Mouse (Mus musculus) embryo, embryonic 11 days (tissue): ENCODE results near the gene Etfbkmt.
"Not testable (repeated sequence)": the region's sequence is repeated elsewhere in the genome, so short reads cannot be mapped to it uniquely, and the experiment has no call there.

Experiments used
- DNase-seq: peaks from one replicate; pipeline ENCODE4 v3.0.0-alpha.2; 2015

Gene Etfbkmt

DNA sequence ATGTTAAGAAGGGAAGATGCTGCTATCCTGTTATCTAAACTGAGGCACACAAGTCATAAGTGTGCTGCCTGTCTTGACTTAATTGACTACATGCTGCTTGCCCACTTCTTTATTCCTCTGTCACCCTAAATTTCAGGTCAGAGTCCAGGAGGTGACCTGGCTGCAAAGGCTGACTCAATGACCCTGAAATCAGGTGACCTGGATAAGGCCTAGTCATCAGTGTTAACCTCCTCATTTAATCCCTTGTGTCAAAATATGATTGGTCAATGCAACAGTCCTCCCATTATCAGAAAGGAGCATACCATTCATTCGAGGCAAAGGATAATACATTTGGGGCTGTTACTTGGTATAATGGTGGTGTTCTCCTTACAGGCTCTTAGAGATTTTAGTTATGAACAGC is at the start of gene Etfbkmt:
TSS of gene Etfbkmt (plus strand) at position 379 of the 400 bp plus-strand sequence.
- no peak for DNase-seq

DNA sequence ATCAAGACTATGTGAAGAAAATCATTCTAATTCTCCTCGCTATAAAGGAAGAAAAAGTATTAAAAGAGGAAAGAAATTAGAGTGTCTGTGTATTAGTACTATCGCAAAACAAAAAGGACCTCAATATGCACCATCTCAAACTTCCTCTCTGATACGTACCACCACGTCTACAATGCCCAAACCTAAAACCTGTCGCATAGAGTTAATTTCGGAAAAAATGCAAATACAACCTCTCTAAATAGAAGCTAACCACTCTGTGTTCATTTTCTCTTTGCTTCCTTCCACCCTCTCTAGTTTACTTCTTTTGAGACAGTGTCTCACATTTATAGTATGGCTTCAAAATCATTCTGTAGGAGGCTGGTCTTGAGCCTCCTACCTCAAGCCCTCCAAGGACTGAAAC is 47.2 kb upstream of the Etfbkmt start:
- DNase-seq = no peak

DNA sequence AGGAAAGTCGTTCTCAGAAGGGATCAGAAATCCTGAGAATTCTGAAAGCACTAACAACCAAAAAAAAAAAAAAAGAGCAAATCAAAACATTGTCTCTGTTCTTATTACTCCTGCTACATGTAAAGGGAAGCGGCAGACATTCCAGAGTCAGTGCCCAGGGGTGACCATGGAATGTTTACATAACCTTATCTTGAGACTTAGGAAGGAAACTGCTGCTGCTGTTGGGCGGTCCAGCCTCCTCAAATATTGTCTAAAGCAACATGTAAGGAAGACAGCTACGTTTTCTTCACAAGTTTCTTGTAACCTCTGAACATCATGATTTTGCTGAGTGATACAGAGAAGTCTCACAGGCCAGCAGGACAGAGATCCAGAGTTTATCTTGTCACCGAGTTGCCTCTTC is 46.2 kb upstream of the Etfbkmt start:
- peak; percentile 61 for DNase-seq

DNA sequence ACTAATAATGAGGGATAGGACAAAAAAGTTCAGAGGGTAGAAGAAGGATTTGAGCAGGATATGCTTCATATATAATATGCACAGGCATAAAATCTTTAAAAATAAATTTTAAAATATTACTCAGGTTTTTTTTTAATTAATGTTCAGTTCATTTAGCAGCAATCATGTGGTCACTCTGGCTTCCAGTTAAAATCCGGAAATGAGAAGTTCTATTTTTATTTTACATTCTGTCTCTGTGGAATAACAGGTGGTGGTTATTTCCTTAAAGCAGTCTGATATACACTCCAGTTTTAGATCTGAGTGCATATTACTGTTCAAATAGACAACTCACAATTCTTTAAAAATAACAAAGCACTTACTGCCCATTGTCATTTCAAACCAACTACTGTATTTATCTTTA is 45.1 kb upstream of the Etfbkmt start:
- DNase-seq = no peak

DNA sequence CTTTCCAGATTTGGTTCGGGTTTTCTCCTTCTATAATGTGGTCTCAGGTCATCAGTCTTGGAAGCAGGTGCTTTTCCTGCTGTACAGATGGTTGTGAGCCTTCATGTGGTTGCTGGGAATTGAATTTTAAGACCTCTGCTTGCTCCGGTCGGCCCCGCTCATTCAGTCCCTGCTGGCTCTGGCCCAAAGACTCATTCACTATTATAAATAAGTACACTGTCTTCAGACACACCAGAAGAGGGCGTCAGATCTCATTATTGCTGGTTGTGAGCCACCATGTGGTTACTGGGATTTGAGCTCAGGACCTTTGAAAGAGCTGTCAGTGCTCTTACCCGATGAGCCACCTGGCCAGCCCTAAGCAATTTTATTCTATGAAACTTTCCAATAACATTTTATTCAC is 44.3 kb upstream of the Etfbkmt start:
- DNase-seq = no peak

DNA sequence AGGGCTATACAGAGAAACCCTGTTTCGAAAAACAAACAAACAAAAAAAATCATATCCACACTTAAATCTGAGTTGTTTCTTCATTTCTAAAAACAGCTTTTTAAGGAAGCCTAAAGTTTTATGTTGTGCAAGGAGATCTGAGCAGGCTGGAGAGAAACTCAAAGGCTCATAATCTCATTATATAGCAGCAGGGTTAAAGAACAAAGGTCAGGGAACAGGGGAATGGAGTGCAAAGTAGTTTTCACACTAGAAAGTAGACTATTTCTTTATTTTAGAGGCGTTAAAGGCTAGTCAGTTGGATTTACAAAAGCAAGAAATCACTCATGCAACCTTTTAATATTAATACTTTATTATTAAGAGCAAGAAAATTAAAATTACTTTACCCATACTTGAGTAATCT is 43.4 kb upstream of the Etfbkmt start:
- no peak for DNase-seq

DNA sequence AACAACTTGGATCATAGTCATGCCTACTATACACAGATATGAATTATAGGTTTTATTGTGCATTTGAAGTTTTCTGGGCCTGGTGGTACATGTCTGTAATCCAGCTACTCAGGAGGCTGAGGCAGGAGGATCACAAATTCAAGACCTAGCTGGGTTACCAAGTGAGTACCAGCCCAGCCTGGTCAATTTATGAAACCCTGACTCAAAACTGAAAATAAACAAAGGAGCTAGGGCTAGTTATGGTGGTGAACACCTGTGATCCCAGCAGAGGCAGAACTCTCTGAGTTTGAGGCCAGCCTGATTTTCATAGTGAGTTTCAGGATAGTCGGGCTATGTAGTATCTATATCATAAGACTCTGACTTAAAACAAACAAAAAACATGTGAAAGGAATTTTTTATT is 42.4 kb upstream of the Etfbkmt start:
- DNase-seq = no peak

DNA sequence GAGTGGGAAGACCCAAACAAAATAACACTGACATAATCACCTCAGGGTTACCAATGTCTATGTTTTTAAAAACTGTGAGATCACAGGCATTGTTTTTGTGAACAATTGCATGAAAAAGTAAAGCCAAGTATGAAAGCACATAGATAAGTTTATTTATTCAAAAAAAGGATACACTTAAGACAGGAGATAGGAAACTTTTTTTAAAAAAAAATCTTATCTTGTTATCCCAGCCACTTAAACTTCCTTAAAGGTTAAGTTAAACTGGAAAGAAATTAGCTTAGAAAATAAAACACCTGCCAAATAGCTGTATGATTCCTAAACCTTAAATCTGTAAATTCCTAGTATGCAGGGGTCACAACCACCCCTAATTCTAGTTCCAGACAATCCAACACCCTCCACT is 40.7 kb upstream of the Etfbkmt start:
- no peak for DNase-seq

DNA sequence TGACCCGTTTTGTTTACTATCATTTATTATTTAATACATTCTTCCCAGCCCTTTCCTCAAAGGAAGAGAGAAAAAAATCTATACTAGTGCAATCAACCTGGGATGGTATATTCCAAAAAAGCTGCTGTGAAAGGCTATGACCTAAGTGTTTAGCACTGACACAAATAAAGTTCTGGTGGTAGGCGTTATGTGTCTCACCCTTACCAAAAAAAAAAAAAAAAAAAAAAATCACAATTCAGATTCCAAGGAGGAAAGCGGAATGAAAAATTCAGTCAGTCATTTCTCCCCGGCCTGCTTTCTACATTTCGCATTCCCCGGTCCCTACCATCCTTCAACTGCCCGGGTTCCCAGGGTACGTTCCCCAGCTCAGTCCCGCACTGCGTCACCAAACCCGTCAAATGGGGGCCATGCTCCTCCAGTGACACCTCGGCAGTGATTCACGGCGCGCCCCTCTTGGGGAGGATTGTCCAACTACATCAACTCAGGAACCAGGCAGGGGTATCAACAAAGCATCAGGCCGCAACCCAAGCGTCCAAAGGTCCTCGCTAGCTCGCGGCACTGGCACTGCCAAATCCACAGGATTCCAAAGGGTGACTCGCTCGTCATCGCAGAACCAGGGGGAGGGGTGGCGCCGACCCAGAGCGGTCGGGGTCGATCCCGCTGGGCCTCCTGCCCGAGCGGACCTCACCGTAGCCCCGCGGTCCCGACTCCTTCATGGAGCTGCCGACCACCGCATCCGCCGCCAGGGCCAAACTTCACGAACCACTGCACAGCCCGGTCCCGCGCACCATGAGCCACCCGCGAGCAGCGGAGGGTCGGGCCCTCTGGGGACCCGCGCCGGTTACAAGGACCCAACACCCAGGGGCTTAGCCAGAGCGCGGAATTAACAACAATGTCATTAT is 39.2 kb upstream of the Etfbkmt start:
- peak; percentile 80 for DNase-seq

DNA sequence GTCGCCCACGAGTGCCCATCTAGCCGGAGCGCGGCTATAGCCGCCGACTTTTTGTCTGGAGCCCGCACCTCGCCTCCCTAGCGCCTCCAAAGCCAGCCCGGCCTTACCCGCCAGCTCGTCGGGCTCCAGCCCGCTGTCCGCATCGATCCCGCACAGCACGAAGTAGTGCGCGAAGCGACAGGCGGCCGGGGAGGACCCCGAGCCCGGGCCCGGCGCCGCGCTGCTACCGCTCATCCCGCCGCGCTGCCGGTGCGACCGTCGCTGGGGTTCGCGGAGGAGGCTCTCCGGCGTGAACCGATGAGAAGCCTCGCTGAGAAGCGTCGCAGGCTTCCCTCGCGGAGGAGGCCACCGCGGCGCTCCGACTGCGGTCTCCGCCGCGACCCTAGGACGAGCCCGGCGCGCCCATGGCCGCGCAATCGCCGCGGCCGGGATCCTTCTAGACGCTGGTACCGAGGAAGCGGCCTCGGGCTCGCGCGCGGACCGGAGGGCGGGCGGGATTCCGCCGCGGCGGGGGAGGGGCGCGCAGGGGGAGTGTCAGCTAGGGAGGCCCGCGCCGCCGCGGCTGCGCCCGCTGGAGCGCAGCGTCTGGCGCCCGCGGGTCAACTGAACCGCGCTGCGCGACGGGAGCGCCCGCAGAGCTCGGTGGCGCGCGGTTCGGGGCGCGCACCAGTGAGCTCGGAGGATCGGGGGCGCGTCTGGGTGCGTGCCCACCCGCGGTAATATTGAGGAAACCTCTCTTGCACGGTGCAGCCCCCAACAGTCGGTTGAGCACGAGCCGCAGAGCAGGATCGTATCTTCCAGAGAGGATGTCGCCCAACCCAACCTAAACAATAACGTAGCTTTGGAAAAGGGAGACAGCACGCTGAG is 38.3 kb upstream of the Etfbkmt start, which contains the start of gene Dennd5b:
TSS of gene Dennd5b (minus strand) at position 605 of the 867 bp plus-strand sequence.
- peak; percentile 93 for DNase-seq

DNA sequence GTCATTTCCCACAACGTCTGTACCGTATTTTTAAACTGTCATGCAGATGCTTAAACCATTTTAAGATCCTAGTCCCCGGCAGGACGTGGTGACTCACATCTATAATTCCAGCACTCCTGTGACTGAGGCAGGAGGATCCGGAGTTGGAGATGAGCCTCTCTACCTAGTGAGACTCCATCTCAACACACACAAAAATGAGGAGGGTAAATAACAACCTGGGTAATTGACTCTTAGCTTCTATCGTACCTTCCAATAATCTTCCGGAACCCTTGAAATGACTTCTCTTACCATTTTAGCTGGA is 37.8 kb upstream of the Etfbkmt start:
- no peak for DNase-seq

DNA sequence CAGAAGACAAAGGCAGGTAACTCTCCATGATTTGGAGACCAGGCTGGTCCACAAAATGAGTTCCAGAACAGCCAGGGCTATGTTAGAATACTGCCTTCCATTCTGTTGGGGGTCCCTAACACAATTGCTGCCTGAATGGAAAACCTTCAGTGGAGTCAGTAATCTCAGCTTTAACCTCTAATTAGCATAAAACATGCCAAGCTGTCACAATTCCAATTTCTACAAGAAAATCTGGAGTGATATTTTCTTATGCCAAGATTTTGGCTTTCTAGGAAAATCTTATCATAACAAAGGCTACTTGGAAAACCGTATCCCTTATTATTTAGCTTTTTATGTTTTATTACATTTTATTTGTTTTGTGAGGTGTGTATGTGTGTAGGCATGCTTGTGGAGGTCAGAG is 36.2 kb upstream of the Etfbkmt start:
- DNase-seq = no peak

DNA sequence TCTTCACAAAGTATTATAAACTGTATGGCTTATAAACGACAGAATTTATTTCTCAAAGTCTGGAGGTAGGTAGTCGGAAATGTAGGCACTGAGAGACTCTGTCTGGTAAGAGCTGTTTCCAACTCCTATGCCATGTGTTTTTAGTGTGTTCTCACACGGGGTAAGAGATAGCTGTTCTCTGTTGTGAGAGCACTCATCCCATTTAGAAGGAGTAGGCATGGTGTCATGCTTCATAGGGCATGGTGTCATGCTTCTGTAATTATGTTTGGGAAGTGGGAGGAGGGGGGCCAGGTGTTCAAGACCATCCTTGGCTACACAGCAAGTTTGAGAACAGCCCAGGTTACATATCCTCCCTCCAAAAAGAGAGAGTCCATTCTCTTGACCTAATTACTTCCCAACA is 32.0 kb upstream of the Etfbkmt start:
- no peak for DNase-seq

DNA sequence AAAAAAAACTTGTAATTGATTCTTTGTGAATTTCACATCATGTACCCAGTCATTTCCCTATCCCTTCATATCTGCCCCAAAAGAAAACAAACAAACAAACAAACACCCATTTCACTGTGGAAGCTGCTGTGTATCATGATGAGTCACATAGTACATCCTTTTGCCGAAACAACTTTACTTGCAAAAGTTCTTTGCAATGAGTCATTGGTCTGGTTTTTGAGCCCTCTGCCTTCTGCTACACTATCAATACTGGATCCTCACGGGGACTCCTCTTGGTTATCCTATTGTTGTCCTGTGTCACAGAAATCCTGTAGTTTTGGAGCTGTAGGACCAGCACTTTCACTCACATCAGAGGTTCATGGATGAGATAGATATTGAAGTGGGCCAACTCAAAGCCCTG is 30.7 kb upstream of the Etfbkmt start:
- DNase-seq = no peak

DNA sequence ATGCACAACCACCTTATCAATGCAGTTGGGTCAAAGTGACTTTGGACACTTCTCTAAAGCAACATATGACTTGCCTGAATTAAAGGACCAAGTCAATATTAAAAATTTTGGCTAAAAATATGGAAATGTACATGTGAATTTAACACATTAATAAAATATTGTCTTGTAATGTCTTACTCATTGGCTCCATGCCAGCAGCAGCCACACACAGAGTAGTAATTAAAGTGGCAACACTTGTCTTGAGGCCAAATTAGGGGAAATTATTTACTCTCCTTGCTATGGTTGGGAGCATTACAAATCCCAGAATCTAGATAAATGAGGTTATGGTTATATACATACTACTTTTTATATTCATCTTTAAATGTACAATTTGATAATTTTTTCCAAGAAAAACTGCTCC is 22.7 kb upstream of the Etfbkmt start:
- no peak for DNase-seq

DNA sequence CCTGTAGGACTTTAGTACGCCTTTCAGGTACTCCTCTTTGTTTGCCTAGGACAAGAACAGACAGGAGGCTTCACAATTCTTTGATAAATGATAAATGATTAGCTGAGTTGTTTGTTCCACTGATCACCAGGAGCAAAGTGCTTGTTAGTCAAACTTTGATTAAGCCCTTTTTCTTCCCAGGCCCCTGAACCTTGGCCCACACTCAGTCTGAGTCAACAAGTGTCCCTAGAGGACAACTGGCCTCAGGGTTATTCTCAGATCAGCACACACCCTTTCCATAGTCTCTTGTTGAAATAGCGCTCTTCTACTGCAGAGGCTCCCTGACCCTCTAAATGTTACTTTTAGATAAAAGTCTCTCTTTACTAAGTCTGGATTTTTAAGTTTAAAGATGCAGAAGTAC is 20.7 kb upstream of the Etfbkmt start:
- no peak for DNase-seq

DNA sequence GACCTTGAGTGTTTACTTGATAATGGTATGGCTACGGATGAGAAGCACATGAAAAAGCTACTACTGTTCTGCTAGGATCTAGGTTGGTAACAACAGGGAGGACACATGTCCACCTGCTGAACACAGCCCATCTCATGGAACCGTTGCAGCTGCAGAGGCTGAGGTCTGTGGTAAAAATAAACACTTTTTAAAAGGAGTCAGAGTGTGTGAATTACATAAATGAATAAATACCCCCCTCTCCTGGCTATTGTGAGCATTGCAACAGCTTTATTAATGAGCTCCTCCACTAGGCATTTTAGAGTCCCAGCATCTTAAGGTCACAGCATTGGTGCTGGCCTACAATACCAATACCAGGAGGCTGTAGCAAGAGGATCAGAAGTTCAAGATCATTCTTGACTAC is 19.8 kb upstream of the Etfbkmt start:
- peak; percentile 80 for DNase-seq

DNA sequence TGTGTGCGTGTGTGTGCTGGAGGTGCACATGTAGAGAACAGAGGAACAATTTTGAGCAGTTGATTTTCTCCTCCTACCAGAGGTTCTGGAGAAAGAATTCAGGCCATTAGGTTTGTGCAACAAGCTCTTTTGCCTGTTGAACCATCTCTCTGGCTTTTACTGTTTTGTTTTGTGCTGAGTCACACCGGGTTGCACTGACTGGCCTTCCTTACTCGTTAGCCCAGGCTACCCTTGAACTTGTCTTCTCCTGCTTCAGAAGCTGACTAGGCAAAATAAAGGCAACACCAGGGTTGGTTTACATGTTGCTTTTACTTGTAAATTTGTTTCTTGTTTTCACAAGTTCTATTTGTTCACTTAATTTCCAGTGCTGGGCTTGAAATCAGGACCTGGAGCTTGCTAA is 16.6 kb upstream of the Etfbkmt start:
- DNase-seq = no peak

DNA sequence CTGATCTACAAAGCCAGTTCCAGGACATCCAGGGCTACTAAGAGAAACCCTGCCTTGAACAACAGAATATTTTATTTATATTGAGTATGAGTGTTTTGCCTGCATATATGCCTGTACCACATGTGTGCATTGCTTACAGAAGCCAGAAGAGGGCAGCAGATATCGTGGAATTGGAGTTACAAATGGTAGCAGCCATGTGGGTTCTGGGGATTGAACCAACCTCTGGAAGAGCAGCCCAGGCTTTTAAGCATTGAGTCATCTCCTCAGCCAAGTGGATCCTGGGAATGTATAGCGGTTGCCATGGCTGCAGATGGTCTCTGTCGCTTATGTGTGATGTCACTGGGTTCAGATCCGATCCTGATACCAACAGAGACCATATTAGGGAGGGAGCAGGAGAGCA is 13.0 kb upstream of the Etfbkmt start:
- peak; percentile 53 for DNase-seq

DNA sequence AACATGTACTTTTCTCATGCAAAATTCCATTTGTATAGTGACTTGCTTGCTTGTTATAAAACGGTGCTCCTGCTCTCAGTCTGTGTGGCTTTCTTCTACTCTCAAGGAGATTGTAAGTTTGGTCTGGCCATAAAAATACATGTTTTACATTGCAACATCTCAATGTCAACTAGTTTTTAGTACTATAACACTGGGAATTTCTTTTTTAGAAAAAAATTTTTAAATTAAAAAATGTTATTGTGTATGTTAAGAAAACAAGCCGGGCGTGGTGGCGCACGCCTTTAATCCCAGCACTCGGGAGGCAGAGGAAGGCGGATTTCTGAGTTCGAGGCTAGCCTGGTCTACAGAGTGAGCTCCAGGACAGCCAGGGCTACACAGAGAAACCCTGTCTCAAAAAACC is 9.8 kb upstream of the Etfbkmt start, which contains the start of gene Gm10203:
TSS of gene Gm10203 (plus strand) at position 301 of the 400 bp plus-strand sequence.
- DNase-seq = not testable (repeated sequence)

DNA sequence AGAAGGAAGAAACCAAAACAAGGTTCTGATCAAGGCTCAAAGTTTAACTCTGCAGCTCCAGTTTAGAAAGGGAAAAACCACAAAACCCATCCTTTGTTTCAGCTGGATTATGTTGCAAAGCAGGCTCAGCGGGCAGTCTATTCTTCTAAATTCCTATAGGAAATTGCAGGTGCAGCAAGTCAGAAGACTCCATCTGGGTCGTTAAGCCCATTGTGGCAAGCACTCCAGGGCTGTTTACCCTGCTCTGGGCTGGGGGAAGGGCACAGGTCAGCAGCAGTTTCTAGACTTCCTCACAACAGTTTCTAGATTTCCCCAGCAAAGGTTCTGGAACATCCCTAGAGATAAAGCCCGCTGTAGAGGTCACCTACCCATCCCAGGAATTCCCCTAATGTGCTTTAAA is 8.5 kb upstream of the Etfbkmt start:
- DNase-seq = no peak

DNA sequence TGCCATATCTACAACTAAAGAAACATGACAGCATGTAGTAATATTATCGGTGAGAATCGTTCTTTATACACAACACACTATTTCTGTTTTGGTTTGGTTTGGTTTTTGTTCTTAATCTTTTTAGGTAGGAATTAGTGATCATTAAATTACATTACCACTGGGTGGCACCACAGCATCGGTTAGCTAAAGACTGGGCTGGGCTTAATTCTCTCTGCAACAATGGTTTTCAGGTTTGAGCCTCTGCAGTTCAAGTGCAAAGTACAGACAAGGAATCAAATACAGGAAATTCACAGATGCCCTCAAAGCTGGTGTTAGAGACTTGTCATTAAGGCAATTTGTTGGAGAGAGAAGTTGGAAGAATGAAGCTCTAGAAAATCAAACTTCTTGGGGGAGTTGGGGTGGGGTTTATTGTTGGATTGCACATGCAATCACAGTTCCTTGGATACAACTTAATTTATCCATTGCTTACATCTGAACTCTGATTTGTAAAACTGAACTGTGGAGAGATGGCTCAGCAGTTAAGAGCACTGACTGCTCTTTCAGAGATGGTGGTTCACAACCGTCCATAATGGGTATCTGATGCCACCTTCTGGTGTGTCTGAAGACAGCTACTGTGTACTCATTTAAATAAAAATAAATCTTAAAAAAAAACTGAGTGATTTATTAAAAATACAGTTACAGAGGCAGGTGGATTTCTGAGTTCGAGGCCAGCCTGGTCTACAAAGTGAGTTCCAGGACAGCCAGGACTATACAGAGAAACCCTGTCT is 7.2 kb upstream of the Etfbkmt start:
- DNase-seq = peak; percentile 84
